Mouse (Mus musculus) bone marrow, adult 2 months (tissue): ENCODE measurements at regions not wholly inside any gene's neighbourhood (a gene's known extent, or its start where the extent isn't known, plus 50 kb on each side); places are given as distances from the start of the nearest gene placed in this dataset.

Source experiments
- H3K27ac ChIP-seq: fragments of 200-500 bp; 2 replicates; pipeline ENCODE4 v1.5.1; 2012; ENCODE audit warnings: low read depth, mild to moderate bottlenecking, control low read depth, inconsistent platforms, low read length; ENCODE audit not compliant: control insufficient read depth, poor library complexity, insufficient read depth
- H3K4me1 ChIP-seq: fragments of 200-500 bp; 2 replicates; pipeline ENCODE4 v1.6.1; 2011; ENCODE audit warnings: low read length; ENCODE audit not compliant: control insufficient read depth, insufficient read depth
- H3K4me3 ChIP-seq: fragments of 200-500 bp; replicated peaks from 2 replicates; pipeline ENCODE3; 2011; ENCODE audit warnings: mild to moderate bottlenecking, low read depth, low read length, control low read depth; ENCODE audit not compliant: control insufficient read depth
- CTCF ChIP-seq: fragments of 200-500 bp; IDR thresholded peaks from 2 replicates; pipeline ENCODE4 v1.5.1; 2011; ENCODE audit warnings: low read length, control low read depth; ENCODE audit not compliant: control insufficient read depth, insufficient read depth
- POLR2A ChIP-seq: fragments of 200-500 bp; IDR thresholded peaks from 2 replicates; pipeline ENCODE4 v1.6.1; 2011; ENCODE audit warnings: low read depth, mild to moderate bottlenecking, control low read depth, low read length, borderline replicate concordance; ENCODE audit not compliant: control insufficient read depth
- WGBS: fragments of 180-500 bp; shearing (Covaris S2); methylation state at CpG from one replicate; pipeline ENCODE4 v1.1.7; 2018; 5-methylcytosine and 5-hydroxymethylcytosine counted together

GRCm38 (mm10) chr3:39209382-39210165, 322.8 kb downstream of the Fat4 start:
- 69% methylated on average over 8 of the region's 8 CpGs for WGBS
- Histone ChIP-seq H3K4me3 (no peak overlapping the region), H3K4me1 (no peaks in the 10 kb centered on the region), H3K27ac (no peak overlapping the region)
- TF ChIP-seq CTCF = no peak
- no peak for TF ChIP-seq POLR2A

- Histone ChIP-seq H3K4me3 (no peak overlapping the region), H3K4me1 (no peaks in the 10 kb centered on the region), H3K27ac (no peak overlapping the region)
- TF ChIP-seq CTCF = no peak
- no peak for TF ChIP-seq POLR2A
- 65% methylated on average over 5 of the region's 5 CpGs for WGBS
Measured at GRCm38 (mm10) chr3:39211670-39212069, 324.9 kb downstream of the Fat4 start.

GRCm38 (mm10) chr3:39220011-39220706, 333.4 kb downstream of the Fat4 start:
- no peak for TF ChIP-seq CTCF
- TF ChIP-seq POLR2A = no peak

GRCm38 (mm10) chr3:39220707-39221034, 333.9 kb downstream of the Fat4 start:
- Histone ChIP-seq H3K4me1 (no peaks in the 10 kb centered on the region), H3K27ac (no peak overlapping the region), H3K4me3 (no peak overlapping the region)
- WGBS = 25% methylated on average over 2 of the region's 2 CpGs
- TF ChIP-seq CTCF (no peak), POLR2A (no peak)

More at GRCm38 (mm10) chr3:39220011-39220706, 333.4 kb downstream of the Fat4 start:
- no peak overlapping the region for H3K27ac ChIP-seq
- H3K4me1 ChIP-seq = no peaks in the 10 kb centered on the region
- H3K4me3 ChIP-seq = no peak overlapping the region
- 30% methylated on average over 10 of the region's 10 CpGs for WGBS

GRCm38 (mm10) chr3:39222059-39222458, 335.3 kb downstream of the Fat4 start:
- WGBS = 78% methylated on average over 4 of the region's 4 CpGs
- TF ChIP-seq POLR2A (no peak), CTCF (no peak)
- Histone ChIP-seq H3K4me3 (no peak overlapping the region), H3K4me1 (no peaks in the 10 kb centered on the region), H3K27ac (no peak overlapping the region)

- Histone ChIP-seq H3K4me1 (no peaks in the 10 kb centered on the region), H3K27ac (no peak overlapping the region), H3K4me3 (no peak overlapping the region)
- TF ChIP-seq POLR2A = no peak
- TF ChIP-seq CTCF = no peak
- WGBS = 59% methylated on average over 2 of the region's 2 CpGs
Measured at GRCm38 (mm10) chr3:39234921-39235320, 348.2 kb downstream of the Fat4 start.

- H3K4me3 ChIP-seq = no peak overlapping the region
- TF ChIP-seq POLR2A (no peak), CTCF (no peak)
- H3K27ac ChIP-seq = no peak overlapping the region
- WGBS = 81% methylated on average over 4 of the region's 4 CpGs
- H3K4me1 ChIP-seq = no peaks in the 10 kb centered on the region
Measured at GRCm38 (mm10) chr3:39248712-39249111, 362.0 kb downstream of the Fat4 start.

GRCm38 (mm10) chr3:39249224-39249892, 362.6 kb downstream of the Fat4 start:
- 58% methylated on average over 4 of the region's 4 CpGs for WGBS
- no peak overlapping the region for H3K4me3 ChIP-seq
- TF ChIP-seq CTCF (no peak), POLR2A (no peak)
- no peaks in the 10 kb centered on the region for H3K4me1 ChIP-seq
- no peak overlapping the region for H3K27ac ChIP-seq
